Mouse (Mus musculus): Measurements from ENCODE around the gene Sfpq. TPM values are rescaled to one million over a fixed set of nuclear protein-coding genes. Genes with fewer than 3 reads are reported as not detected.

Sfpq gene
- polyA plus RNA-seq, 1 experiment from 2014 or later = 47.4 TPM

DNA sequence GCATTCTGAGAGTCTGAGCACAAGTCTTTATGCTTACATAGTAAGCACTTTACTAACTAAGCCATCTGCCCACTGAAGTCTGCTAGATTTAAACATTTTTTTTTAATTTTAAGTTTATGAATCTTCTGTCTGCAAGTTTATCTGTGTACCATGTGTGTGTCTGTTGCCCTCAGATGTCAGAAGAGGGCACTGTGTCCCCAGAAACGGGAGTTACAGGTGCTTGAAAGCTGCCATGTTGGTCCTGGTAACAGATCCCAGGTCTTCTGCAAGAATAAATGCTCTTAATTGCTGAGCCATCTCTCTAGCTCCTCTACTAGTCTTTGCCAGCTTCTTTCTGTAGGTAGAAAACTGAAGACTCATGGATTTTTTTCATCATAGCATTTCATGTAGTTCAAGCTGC lies 53.8 kb downstream of the Sfpq start:
- no peaks in the 10 kb centered on the region for H3K9me3 ChIP-seq
- H3K27ac ChIP-seq (replicated peaks) = no peak overlapping the region
- no peaks in the 10 kb centered on the region for H3K36me3 ChIP-seq
- ATAC-seq (ENCODE audit: extremely low read depth, insufficient number of reproducible peaks, low FRiP score, low TSS enrichment) = no peak
- no peak overlapping the region for H3K4me2 ChIP-seq
- H3K4me3 ChIP-seq = no peak overlapping the region
- H3K27me3 ChIP-seq (replicated peaks) = no peaks in the 10 kb centered on the region
- 52% methylated on average over 1 of the region's 1 CpGs for WGBS
- peaks cover 9% of the 10 kb centered on the region for H3K4me1 ChIP-seq
- H3K9ac ChIP-seq = no peak overlapping the region

DNA sequence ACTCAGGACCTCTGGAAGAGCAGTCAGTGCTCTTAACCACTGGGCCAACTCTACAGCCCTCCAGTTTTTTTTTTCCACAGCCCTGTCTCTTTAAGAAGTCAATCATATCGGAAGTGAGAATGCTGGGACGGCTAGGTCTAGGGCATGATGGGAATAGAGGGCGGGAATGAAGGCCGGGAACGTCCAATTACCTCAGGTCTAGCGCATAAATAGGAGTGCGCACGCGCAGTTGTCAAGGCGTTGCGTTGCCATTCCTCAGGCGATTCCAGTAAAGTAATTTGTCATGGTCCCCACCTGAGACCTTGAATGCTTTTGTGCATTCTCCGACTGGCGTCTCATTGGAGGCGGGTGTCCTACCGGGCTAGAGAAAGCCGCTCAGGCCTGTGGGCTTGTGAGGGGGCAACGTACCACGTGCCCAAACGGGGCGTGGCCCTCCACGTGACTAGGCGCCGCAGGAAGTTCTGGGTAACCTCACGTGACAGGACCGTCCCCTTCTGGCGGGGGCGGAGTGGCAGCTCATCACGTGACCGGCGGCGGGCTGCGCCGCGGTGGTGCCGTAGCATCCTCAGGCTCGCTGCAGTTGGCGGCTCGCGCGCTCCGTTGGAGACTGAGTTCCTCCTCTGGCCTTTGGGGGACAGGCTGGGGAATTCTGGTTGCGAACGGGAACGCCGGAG lies 55.9 kb downstream of the Sfpq start, which contains the start of gene Zmym6:
Gene Zmym6, plus strand, starts transcription at position 509 of the 674 bp plus-strand sequence.
- Histone ChIP-seq H3K9me3 (no peaks in the 10 kb centered on the region), H3K36me3 (no peaks in the 10 kb centered on the region), H3K9ac (peak within 1 kb of the TSS; percentile 86), H3K4me1 (peaks cover 9% of the 10 kb centered on the region), H3K4me3 (peak within 1 kb of the TSS; percentile 69), H3K27me3 (replicated peaks) (no peaks in the 10 kb centered on the region), H3K4me2 (peak within 1 kb of the TSS; percentile 85), H3K27ac (replicated peaks) (peak within 1 kb of the TSS; percentile 90)
- ATAC-seq (ENCODE audit: extremely low read depth, insufficient number of reproducible peaks, low FRiP score, low TSS enrichment) = peak; percentile 97
- WGBS = 1% methylated on average over 46 of the region's 46 CpGs

DNA sequence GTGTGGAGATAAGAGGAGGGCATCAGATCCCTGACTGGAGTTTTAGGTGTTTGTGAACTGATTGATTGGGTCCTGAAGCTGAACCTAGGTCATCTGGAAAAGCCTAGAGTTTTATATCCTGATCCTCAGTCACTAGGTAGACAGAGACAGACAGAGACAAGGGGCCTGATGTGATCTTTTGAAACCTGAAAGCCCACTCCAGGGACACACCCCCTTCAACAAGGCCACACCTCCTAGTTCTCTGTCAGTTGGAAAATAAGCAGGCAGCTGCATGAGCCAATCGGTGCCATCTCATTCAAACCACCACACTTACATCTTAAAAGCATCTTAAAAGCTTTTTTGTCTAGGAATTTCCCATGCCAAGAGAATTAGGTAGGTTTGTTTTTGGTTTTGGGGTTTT lies 59.7 kb downstream of the Sfpq start:
- Histone ChIP-seq H3K4me3 (no peak overlapping the region), H3K27me3 (replicated peaks) (no peaks in the 10 kb centered on the region), H3K9ac (no peak overlapping the region), H3K27ac (replicated peaks) (no peak overlapping the region), H3K9me3 (no peaks in the 10 kb centered on the region), H3K4me1 (peaks cover 9% of the 10 kb centered on the region), H3K4me2 (no peak overlapping the region), H3K36me3 (no peaks in the 10 kb centered on the region)
- no peak for ATAC-seq (ENCODE audit: extremely low read depth, insufficient number of reproducible peaks, low FRiP score, low TSS enrichment)
- 21% methylated on average over 1 of the region's 1 CpGs for WGBS

DNA sequence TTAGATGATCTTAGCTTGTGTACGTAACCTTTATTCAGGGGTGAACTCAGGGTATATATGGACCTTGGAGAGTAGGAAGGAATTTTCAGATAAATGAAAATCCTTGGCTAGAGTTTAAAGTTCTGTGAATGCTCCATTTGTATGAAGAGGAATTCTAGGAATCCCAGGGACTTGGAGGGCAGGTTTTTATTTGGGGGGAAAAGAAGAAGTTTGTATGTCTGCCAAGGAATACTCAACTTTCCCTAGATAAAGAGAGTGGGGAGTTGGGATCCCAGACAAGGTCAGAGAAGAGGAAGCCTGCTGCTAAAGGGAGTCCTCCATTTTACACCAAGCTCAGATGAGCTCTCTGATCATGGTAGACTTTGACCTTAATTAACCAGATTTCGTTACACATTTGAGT lies 62.0 kb downstream of the Sfpq start:
- Histone ChIP-seq H3K36me3 (peaks cover under 1% of the 10 kb centered on the region; the same call in 1 of the 2 replicates), H3K9me3 (no peaks in the 10 kb centered on the region), H3K27ac (replicated peaks) (no peak overlapping the region), H3K4me1 (peaks cover 2% of the 10 kb centered on the region), H3K27me3 (replicated peaks) (no peaks in the 10 kb centered on the region), H3K4me3 (no peak overlapping the region), H3K9ac (no peak overlapping the region), H3K4me2 (no peak overlapping the region)
- ATAC-seq (ENCODE audit: extremely low read depth, insufficient number of reproducible peaks, low FRiP score, low TSS enrichment) = no peak
- 66% methylated on average over 2 of the region's 2 CpGs for WGBS

DNA sequence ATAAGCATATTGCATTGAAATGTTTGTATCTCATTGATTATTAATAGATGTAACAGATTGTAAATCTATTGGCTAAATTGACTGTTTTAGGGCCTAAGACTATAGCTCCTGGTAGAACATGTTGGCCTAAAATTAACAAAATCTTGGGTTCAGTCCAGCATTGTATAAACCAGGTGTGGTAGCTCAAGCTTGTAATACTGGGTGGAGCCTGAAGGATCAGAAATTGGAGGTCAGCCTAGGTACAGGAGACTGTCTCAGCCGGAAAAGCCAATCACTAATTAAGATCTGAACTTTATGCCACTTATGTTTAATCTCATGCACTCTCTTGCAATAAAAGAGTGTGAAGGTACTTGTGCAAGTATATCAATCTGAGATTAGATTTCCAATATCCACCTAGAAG lies 64.6 kb downstream of the Sfpq start:
- Histone ChIP-seq H3K4me3 (no peak overlapping the region), H3K27me3 (replicated peaks) (no peaks in the 10 kb centered on the region), H3K27ac (replicated peaks) (no peak overlapping the region), H3K36me3 (peaks cover 22% of the 10 kb centered on the region), H3K9me3 (no peaks in the 10 kb centered on the region), H3K4me1 (no peaks in the 10 kb centered on the region), H3K9ac (no peak overlapping the region), H3K4me2 (no peak overlapping the region)
- 86% methylated on average over 1 of the region's 1 CpGs for WGBS
- ATAC-seq (ENCODE audit: extremely low read depth, insufficient number of reproducible peaks, low FRiP score, low TSS enrichment) = no peak

Other genes with a start within 250 kb of the Sfpq start
- gene Zmym4, start 53.2 kb upstream of the Sfpq start, polyA plus RNA-seq (2015; fragmentation: Nextera tagmentation; extraction: Ambion mirVana) = 12.9 and 13.7 TPM in 2 replicates
- 11.4 and 16.6 TPM in 2 replicates for gene Zmym1, start 39.8 kb downstream of the Sfpq start, polyA plus RNA-seq (2015; fragmentation: Nextera tagmentation; extraction: Ambion mirVana)
- gene Zmym6, start 56.1 kb downstream of the Sfpq start, polyA plus RNA-seq (2015; fragmentation: Nextera tagmentation; extraction: Ambion mirVana) = 10.6 and 10.7 TPM in 2 replicates
- gene Tmem35b, start 102.4 kb downstream of the Sfpq start, polyA plus RNA-seq (2015; fragmentation: Nextera tagmentation; extraction: Ambion mirVana) = 12.6 and 13.9 TPM in 2 replicates
- 0.45 and 0.57 TPM in 2 replicates for gene Dlgap3, start 147.9 kb downstream of the Sfpq start, polyA plus RNA-seq (2015; fragmentation: Nextera tagmentation; extraction: Ambion mirVana)
- 57.3 and 61.5 TPM in 2 replicates for gene Smim12, start 222.5 kb downstream of the Sfpq start, polyA plus RNA-seq (2015; fragmentation: Nextera tagmentation; extraction: Ambion mirVana)